Mouse (Mus musculus): ENCODE measurements at regions not wholly inside any gene's neighbourhood (a gene's known extent, or its start where the extent isn't known, plus 50 kb on each side); places are given as distances from the start of the nearest gene placed in this dataset.

DNA sequence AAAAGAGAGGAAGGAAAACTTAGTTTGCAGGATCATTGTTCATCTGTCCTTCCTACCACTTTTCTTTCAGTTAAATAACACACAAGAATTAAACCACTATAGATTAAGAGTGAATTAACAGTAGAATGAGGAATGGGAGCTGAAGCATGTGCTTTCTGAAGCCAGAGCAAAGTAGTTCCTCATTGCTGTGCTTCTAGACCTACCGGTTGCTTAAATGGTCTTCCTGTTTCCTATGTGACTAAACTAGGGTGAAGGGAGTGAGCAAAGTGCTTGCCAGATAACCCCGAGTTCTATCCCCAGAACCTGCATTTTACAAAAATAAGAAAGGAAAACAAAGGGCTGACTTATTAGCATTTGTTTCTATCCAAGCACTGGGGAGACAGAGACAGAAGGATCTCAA is 305.5 kb upstream of the Gcfc2 start:
- H3K9me3 ChIP-seq (replicated peaks; ENCODE audit: insufficient read depth, low read length): no peaks in the 10 kb centered on the region
- DNase-seq (ENCODE audit: low read depth, low spot score): no peak

DNA sequence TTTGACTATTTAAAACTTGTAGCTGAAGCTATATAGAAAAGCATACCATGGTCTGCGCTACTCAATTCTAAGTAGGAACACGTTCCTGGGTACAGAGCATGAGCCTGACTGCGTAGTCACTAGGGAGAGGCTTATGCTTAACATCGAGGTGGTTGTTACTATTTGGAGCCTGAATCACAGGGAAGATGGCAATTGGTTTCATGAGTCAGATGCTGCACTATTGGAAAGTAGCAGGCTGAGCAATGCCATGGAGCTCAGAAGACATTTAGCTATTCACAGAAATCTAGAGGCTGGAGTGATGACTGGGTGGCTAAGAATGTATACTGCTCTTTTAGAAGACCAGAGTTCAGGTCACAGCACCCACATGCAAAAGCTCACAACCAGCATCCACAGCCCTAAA is 302.4 kb upstream of the Gcfc2 start:
- Histone ChIP-seq H3K36me3 (ENCODE audit: control insufficient read depth in 1 of 2, insufficient read depth in 2 of 2, low read length in 2 of 2) (no peaks in the 10 kb centered on the region), H3K27me3 (ENCODE audit: control insufficient read depth in 1 of 2, insufficient read depth in 2 of 2, low read length in 2 of 2) (no peaks in the 10 kb centered on the region), H3K9ac (ENCODE audit: control insufficient read depth, low read depth, low read length, poor library complexity, severe bottlenecking) (no peak overlapping the region), H3K9me3 (replicated peaks; ENCODE audit: insufficient read depth, low read length) (no peaks in the 10 kb centered on the region), H3K79me2 (ENCODE audit: control insufficient read depth, insufficient read depth, low read length, poor library complexity) (no peaks in the 10 kb centered on the region), H3K27ac (ENCODE audit: control insufficient read depth, low read depth, low read length) (no peak overlapping the region), H3K4me1 (ENCODE audit: control insufficient read depth in 1 of 2, insufficient read depth in 2 of 2, low read length in 2 of 2) (no peaks in the 10 kb centered on the region), H3K4me3 (ENCODE audit: control insufficient read depth in 1 of 2, insufficient read depth in 1 of 2, low read depth in 2 of 2, low read length in 2 of 2) (no peak overlapping the region)
- no peak for TF ChIP-seq E2F4 (IDR thresholded peaks at IDR 0.05; ENCODE audit: borderline replicate concordance, low read depth, low read length)
- TF ChIP-seq POLR2A (IDR thresholded peaks at IDR 0.05; ENCODE audit: control insufficient read depth in 1 of 2, insufficient read depth in 1 of 2, low read depth in 1 of 2, low read length in 2 of 2, poor library complexity in 1 of 2): no peak
- TF ChIP-seq EP300 (IDR thresholded peaks at IDR 0.05; ENCODE audit: low read depth in 1 of 2, low read length in 2 of 2): no peak
- TF ChIP-seq MAFK (IDR thresholded peaks at IDR 0.05; ENCODE audit: borderline replicate concordance, low read depth, low read length): no peak
- no peak for TF ChIP-seq MEF2A (IDR thresholded peaks at IDR 0.05; ENCODE audit: extremely low read depth, insufficient replicate concordance, low read depth, low read length, poor library complexity, severe bottlenecking)
- TF ChIP-seq USF2 (IDR thresholded peaks at IDR 0.05; ENCODE audit: borderline replicate concordance in 1 of 2, insufficient read depth in 1 of 2, low read depth in 1 of 2, low read length in 2 of 2): no peak
- no peak for TF ChIP-seq NELFE (IDR thresholded peaks at IDR 0.05; ENCODE audit: low read depth, low read length)
- no peak for TF ChIP-seq JUND (IDR thresholded peaks at IDR 0.05; ENCODE audit: low read depth, low read length)
- TF ChIP-seq MAX (IDR thresholded peaks at IDR 0.05; ENCODE audit: low read length): no peak
- TF ChIP-seq POLR2AphosphoS2 (IDR thresholded peaks at IDR 0.05; ENCODE audit: low read length): no peak
- TF ChIP-seq HCFC1 (IDR thresholded peaks at IDR 0.05; ENCODE audit: low read depth, low read length): no peak
- TF ChIP-seq KAT2A (conservative IDR thresholded peaks at IDR 0.05; ENCODE audit: low read depth, low read length): no peak
- TF ChIP-seq CHD2 (IDR thresholded peaks at IDR 0.05; ENCODE audit: low read length): no peak
- no peak for TF ChIP-seq SIN3A (IDR thresholded peaks at IDR 0.05; ENCODE audit: low read length)
- no peak for DNase-seq (ENCODE audit: low read depth, low spot score)

More for the DNA sequence above, 305.5 kb upstream of the Gcfc2 start:
- Histone ChIP-seq H3K4me3 (ENCODE audit: control insufficient read depth in 1 of 2, insufficient read depth in 1 of 2, low read depth in 2 of 2, low read length in 2 of 2) (no peak overlapping the region), H3K4me1 (ENCODE audit: control insufficient read depth in 1 of 2, insufficient read depth in 2 of 2, low read length in 2 of 2) (no peaks in the 10 kb centered on the region), H3K9ac (ENCODE audit: control insufficient read depth, low read depth, low read length, poor library complexity, severe bottlenecking) (no peak overlapping the region), H3K27ac (ENCODE audit: control insufficient read depth, low read depth, low read length) (no peak overlapping the region), H3K36me3 (ENCODE audit: control insufficient read depth in 1 of 2, insufficient read depth in 2 of 2, low read length in 2 of 2) (no peaks in the 10 kb centered on the region), H3K27me3 (ENCODE audit: control insufficient read depth in 1 of 2, insufficient read depth in 2 of 2, low read length in 2 of 2) (no peaks in the 10 kb centered on the region), H3K79me2 (ENCODE audit: control insufficient read depth, insufficient read depth, low read length, poor library complexity) (no peaks in the 10 kb centered on the region)
- TF ChIP-seq TAL1 (IDR thresholded peaks at IDR 0.05; ENCODE audit: low read length) (no peak), POLR2AphosphoS5 (IDR thresholded peaks at IDR 0.05; ENCODE audit: borderline replicate concordance, low read depth, low read length) (no peak), RAD21 (IDR thresholded peaks at IDR 0.05; ENCODE audit: low read depth, low read length) (no peak), ZMIZ1 (IDR thresholded peaks at IDR 0.05; ENCODE audit: low read depth, low read length) (no peak), KAT2A (conservative IDR thresholded peaks at IDR 0.05; ENCODE audit: low read depth, low read length) (no peak), ZNF384 (IDR thresholded peaks at IDR 0.05; ENCODE audit: low read depth, low read length) (no peak), CTCF (IDR thresholded peaks at IDR 0.05 in 2 of 3, conservative IDR thresholded peaks at IDR 0.05 in 1 of 3; ENCODE audit: control insufficient read depth in 1 of 3, insufficient read depth in 1 of 3, low read depth in 2 of 3, low read length in 3 of 3, poor library complexity in 1 of 3, severe bottlenecking in 1 of 3) (no peak), ETS1 (IDR thresholded peaks at IDR 0.05; ENCODE audit: low read depth, low read length) (no peak), NRF1 (IDR thresholded peaks at IDR 0.05; ENCODE audit: insufficient read depth, low read depth, low read length, poor library complexity, severe bottlenecking) (no peak), POLR2AphosphoS2 (IDR thresholded peaks at IDR 0.05; ENCODE audit: low read length) (no peak), MXI1 (IDR thresholded peaks at IDR 0.05; ENCODE audit: low read depth, low read length) (no peak), ZC3H11A (IDR thresholded peaks at IDR 0.05; ENCODE audit: low read depth, low read length) (no peak), USF2 (IDR thresholded peaks at IDR 0.05; ENCODE audit: borderline replicate concordance in 1 of 2, insufficient read depth in 1 of 2, low read depth in 1 of 2, low read length in 2 of 2) (no peak), ZKSCAN1 (IDR thresholded peaks at IDR 0.05; ENCODE audit: low read depth, low read length) (no peak), CHD2 (IDR thresholded peaks at IDR 0.05; ENCODE audit: low read length) (no peak), TCF12 (IDR thresholded peaks at IDR 0.05; ENCODE audit: low read depth, low read length) (no peak), POLR2A (IDR thresholded peaks at IDR 0.05; ENCODE audit: control insufficient read depth in 1 of 2, insufficient read depth in 1 of 2, low read depth in 1 of 2, low read length in 2 of 2, poor library complexity in 1 of 2) (no peak), CHD1 (IDR thresholded peaks at IDR 0.05; ENCODE audit: low read depth, low read length) (no peak)

All from MEL (cell line).